Mouse (Mus musculus) MEL (cell line): Measurements from ENCODE around the gene Larp7. TPM values are rescaled to one million over a fixed set of nuclear protein-coding genes. Genes with fewer than 3 reads are reported as not detected.

Source experiments
- DNase-seq: peaks from one replicate; pipeline ENCODE4 v3.0.0; 2011; ENCODE audit warnings: low read depth, low spot score
- H3K27ac ChIP-seq: 2 replicates; pipeline ENCODE4 v1.5.1; 2012; ENCODE audit warnings: low read depth, mild to moderate bottlenecking, control low read depth, low read length, moderate library complexity; ENCODE audit not compliant: control insufficient read depth
- H3K27me3 ChIP-seq, 2 experiments: fragments of 150-350 bp in 1 of 2; sonication (generic) in 1 of 2; 2 replicates each; pipeline ENCODE4 v1.6.1; 2012; ENCODE audit warnings: low read length in 2 of 2, mild to moderate bottlenecking in 2 of 2, improper control_type of control experiment in 1 of 2, moderate library complexity in 1 of 2; ENCODE audit not compliant: insufficient read depth in 2 of 2, control insufficient read depth in 1 of 2
- H3K36me3 ChIP-seq, 2 experiments: 2 replicates each; pipeline ENCODE4 v1.6.1; 2012 to 2014; ENCODE audit warnings: low read length in 2 of 2, improper control_type of control experiment in 1 of 2, inconsistent platforms in 1 of 2, mild to moderate bottlenecking in 1 of 2; ENCODE audit not compliant: insufficient read depth in 2 of 2, control insufficient read depth in 1 of 2
- H3K4me1 ChIP-seq, 2 experiments: fragments of 150-350 bp in 1 of 2; sonication (generic) in 1 of 2; 2 replicates each; pipeline ENCODE4 v1.6.1; 2012; ENCODE audit warnings: low read length in 2 of 2, improper control_type of control experiment in 1 of 2, mild to moderate bottlenecking in 1 of 2; ENCODE audit not compliant: insufficient read depth in 2 of 2, control insufficient read depth in 1 of 2
- H3K4me3 ChIP-seq, 2 experiments: fragments of 150-350 bp in 1 of 2; sonication (generic) in 1 of 2; 2 replicates each; pipeline ENCODE4 v1.5.1; 2012; ENCODE audit warnings: low read depth in 2 of 2, low read length in 2 of 2, mild to moderate bottlenecking in 2 of 2, moderate library complexity in 2 of 2, control low read depth in 1 of 2, improper control_type of control experiment in 1 of 2; ENCODE audit not compliant: control insufficient read depth in 1 of 2, insufficient read depth in 1 of 2
- H3K79me2 ChIP-seq: 2 replicates; pipeline ENCODE4 v1.6.1; 2012; ENCODE audit warnings: mild to moderate bottlenecking, low read length, moderate library complexity; ENCODE audit not compliant: control insufficient read depth, poor library complexity, insufficient read depth
- H3K9ac ChIP-seq: 2 replicates; pipeline ENCODE4 v1.6.1; 2012; ENCODE audit warnings: low read depth, mild to moderate bottlenecking, control low read depth, low read length, moderate library complexity; ENCODE audit not compliant: control insufficient read depth, poor library complexity, severe bottlenecking
- H3K9me3 ChIP-seq: fragments of 150-350 bp; sonication (generic); replicated peaks from 2 replicates; pipeline ENCODE4 v1.6.1; 2012; ENCODE audit warnings: mild to moderate bottlenecking, low read length, improper control_type of control experiment, moderate library complexity; ENCODE audit not compliant: insufficient read depth
- BHLHE40 ChIP-seq: IDR thresholded peaks from 2 replicates; pipeline ENCODE4 v1.6.1; 2012; ENCODE audit warnings: low read depth, mild to moderate bottlenecking, inconsistent platforms, low read length, improper control_type of control experiment, borderline replicate concordance
- CHD1 ChIP-seq: IDR thresholded peaks from 2 replicates; pipeline ENCODE4 v1.6.1; 2012; ENCODE audit warnings: low read depth, mild to moderate bottlenecking, inconsistent platforms, low read length, improper control_type of control experiment
- CHD2 ChIP-seq: IDR thresholded peaks from 2 replicates; pipeline ENCODE4 v1.6.1; 2011; ENCODE audit warnings: low read length, improper control_type of control experiment
- CTCF ChIP-seq, 3 experiments: IDR thresholded peaks in 2 of 3; conservative IDR thresholded peaks in 1 of 3; 2 replicates each; pipeline ENCODE4 v1.5.1; 2011 to 2012; ENCODE audit warnings: low read length in 3 of 3, low read depth in 2 of 3, mild to moderate bottlenecking in 2 of 3, improper control_type of control experiment in 1 of 3, inconsistent platforms in 1 of 3, mixed read lengths in 1 of 3, moderate library complexity in 1 of 3; ENCODE audit not compliant: control insufficient read depth in 1 of 3, insufficient read depth in 1 of 3, poor library complexity in 1 of 3, severe bottlenecking in 1 of 3
- ELF1 ChIP-seq: IDR thresholded peaks from 2 replicates; pipeline ENCODE4 v1.6.1; 2014; ENCODE audit warnings: low read depth, mild to moderate bottlenecking, inconsistent platforms, low read length, improper control_type of control experiment, moderate library complexity
- EP300 ChIP-seq, 2 experiments: IDR thresholded peaks; 2 replicates each; pipeline ENCODE4 v1.6.1; 2011; ENCODE audit warnings: improper control_type of control experiment in 2 of 2, low read length in 2 of 2, low read depth in 1 of 2, mild to moderate bottlenecking in 1 of 2
- ETS1 ChIP-seq: IDR thresholded peaks from 2 replicates; pipeline ENCODE4 v1.6.1; 2012; ENCODE audit warnings: low read depth, mild to moderate bottlenecking, inconsistent platforms, low read length, improper control_type of control experiment, moderate library complexity
- GATA1 ChIP-seq: IDR thresholded peaks from 2 replicates; pipeline ENCODE4 v1.6.1; 2011; ENCODE audit warnings: low read depth, low read length, improper control_type of control experiment
- HCFC1 ChIP-seq: IDR thresholded peaks from 2 replicates; pipeline ENCODE4 v1.6.1; 2012; ENCODE audit warnings: low read depth, mild to moderate bottlenecking, inconsistent platforms, low read length, improper control_type of control experiment, moderate library complexity
- MAX ChIP-seq: IDR thresholded peaks from 2 replicates; pipeline ENCODE4 v1.6.1; 2011; ENCODE audit warnings: low read length, improper control_type of control experiment
- MAZ ChIP-seq: IDR thresholded peaks from 2 replicates; pipeline ENCODE4 v1.6.1; 2012; ENCODE audit warnings: low read depth, mild to moderate bottlenecking, inconsistent platforms, low read length, improper control_type of control experiment
- MXI1 ChIP-seq: IDR thresholded peaks from 2 replicates; pipeline ENCODE4 v1.6.1; 2011; ENCODE audit warnings: mild to moderate bottlenecking, low read depth, low read length, improper control_type of control experiment
- MYC ChIP-seq: IDR thresholded peaks from 2 replicates; pipeline ENCODE4 v1.6.1; 2011; ENCODE audit warnings: low read depth, mild to moderate bottlenecking, low read length, improper control_type of control experiment, moderate library complexity
- POLR2AphosphoS2 ChIP-seq: IDR thresholded peaks from 2 replicates; pipeline ENCODE4 v1.6.1; 2011; ENCODE audit warnings: low read length, improper control_type of control experiment
- RAD21 ChIP-seq: IDR thresholded peaks from 2 replicates; pipeline ENCODE4 v1.6.1; 2011; ENCODE audit warnings: mild to moderate bottlenecking, low read depth, low read length, improper control_type of control experiment
- RCOR1 ChIP-seq: IDR thresholded peaks from 2 replicates; pipeline ENCODE4 v1.6.1; 2012; ENCODE audit warnings: low read depth, mild to moderate bottlenecking, inconsistent platforms, low read length, improper control_type of control experiment
- SIN3A ChIP-seq: IDR thresholded peaks from 2 replicates; pipeline ENCODE4 v1.6.1; 2012; ENCODE audit warnings: low read length, improper control_type of control experiment, inconsistent platforms
- SMC3 ChIP-seq: IDR thresholded peaks from 2 replicates; pipeline ENCODE4 v1.6.1; 2011; ENCODE audit warnings: low read depth, low read length, improper control_type of control experiment
- TBP ChIP-seq: IDR thresholded peaks from 2 replicates; pipeline ENCODE4 v1.8.0; 2011; ENCODE audit warnings: low read depth, low read length, improper control_type of control experiment
- TCF12 ChIP-seq: IDR thresholded peaks from 2 replicates; pipeline ENCODE4 v1.6.1; 2014; ENCODE audit warnings: low read depth, mild to moderate bottlenecking, inconsistent platforms, low read length, improper control_type of control experiment, moderate library complexity
- USF1 ChIP-seq: IDR thresholded peaks from 2 replicates; pipeline ENCODE4 v1.6.1; 2014; ENCODE audit warnings: low read depth, mild to moderate bottlenecking, inconsistent platforms, low read length, improper control_type of control experiment, moderate library complexity
- USF2 ChIP-seq, 2 experiments: IDR thresholded peaks; 2 replicates each; pipeline ENCODE4 v1.6.1; 2011 to 2012; ENCODE audit warnings: improper control_type of control experiment in 2 of 2, low read length in 2 of 2, borderline replicate concordance in 1 of 2, inconsistent platforms in 1 of 2, low read depth in 1 of 2, mild to moderate bottlenecking in 1 of 2; ENCODE audit not compliant: insufficient read depth in 1 of 2
- ZC3H11A ChIP-seq: IDR thresholded peaks from 2 replicates; pipeline ENCODE4 v1.6.1; 2012; ENCODE audit warnings: low read depth, mild to moderate bottlenecking, inconsistent platforms, low read length, improper control_type of control experiment
- ZKSCAN1 ChIP-seq: IDR thresholded peaks from 2 replicates; pipeline ENCODE4 v1.6.1; 2012; ENCODE audit warnings: low read depth, mild to moderate bottlenecking, inconsistent platforms, low read length, improper control_type of control experiment, moderate library complexity
- ZNF384 ChIP-seq: IDR thresholded peaks from 2 replicates; pipeline ENCODE4 v1.6.1; 2012; ENCODE audit warnings: low read depth, mild to moderate bottlenecking, inconsistent platforms, low read length, improper control_type of control experiment
- polyA plus RNA-seq, 2 experiments: library from polyadenylated mRNA; stranded (reverse) in 1 of 2; unstranded in 1 of 2; fragments of >175 nt in 1 of 2; fragments of >200 nt in 1 of 2; gene quantifications; 2 replicates each; pipeline versions ENCODE4 v1.2.1 to v1.2.4; 2012; ENCODE audit warnings: low replicate concordance in 2 of 2, low read depth in 1 of 2; ENCODE audit not compliant: insufficient read length in 2 of 2, insufficient read depth in 1 of 2, missing spikeins in 1 of 2
- total RNA-seq: library from RNA; depleted of rRNA; stranded (reverse); fragments of 300-350 nt; gene quantifications from 2 replicates; pipeline ENCODE4 v1.2.3, GENCODE M21; 2012

The Larp7 gene
- total and polyA plus RNA-seq, 3 experiments = 50.5 to 252 (median 61.3) TPM

DNA sequence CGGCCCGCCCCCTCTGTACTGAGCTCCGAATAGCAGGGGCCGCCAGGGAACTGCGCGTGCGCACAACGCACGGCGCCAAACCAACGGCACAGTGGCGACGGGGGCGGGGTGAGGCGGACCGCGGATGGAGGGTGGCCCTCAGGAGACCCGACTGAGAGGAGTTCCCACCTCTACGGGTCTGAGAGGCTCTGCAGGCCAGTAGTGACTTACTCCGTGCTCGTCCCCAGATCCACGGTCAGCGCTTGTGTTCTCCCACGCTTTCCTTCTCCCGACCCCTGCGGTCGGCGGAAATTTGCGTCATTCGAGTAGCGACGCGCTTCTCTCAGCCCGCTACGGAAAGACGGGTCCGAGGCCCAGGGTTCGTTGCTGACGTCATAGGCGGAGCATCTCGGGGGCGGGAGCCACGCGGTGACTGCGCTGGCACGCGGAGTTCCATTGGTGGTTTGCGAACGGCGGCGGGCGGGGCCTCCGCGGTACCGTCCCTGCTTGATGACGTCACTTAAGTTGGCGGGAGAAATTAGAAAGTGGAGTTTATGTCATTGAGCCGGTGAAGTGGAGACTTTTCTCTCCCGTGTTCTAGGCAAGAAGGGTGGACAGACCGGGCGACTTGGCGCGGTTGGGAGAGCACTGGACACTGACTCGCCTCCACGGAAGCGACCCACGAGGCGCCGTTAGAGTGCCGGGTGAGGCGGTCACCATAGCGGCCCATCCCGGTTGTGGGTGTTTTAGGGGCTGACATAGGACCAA lies at the start of gene Larp7, which contains the start of gene Zgrf1 (continued):
- no peak for TF ChIP-seq BHLHE40
- TF ChIP-seq USF1 = peak; percentile 25; the same call in 1 of the 2 replicates
- TF ChIP-seq MYC = peak; percentile 85
- TF ChIP-seq ETS1 = peak; percentile 40; the same call in 1 of the 2 replicates

DNA sequence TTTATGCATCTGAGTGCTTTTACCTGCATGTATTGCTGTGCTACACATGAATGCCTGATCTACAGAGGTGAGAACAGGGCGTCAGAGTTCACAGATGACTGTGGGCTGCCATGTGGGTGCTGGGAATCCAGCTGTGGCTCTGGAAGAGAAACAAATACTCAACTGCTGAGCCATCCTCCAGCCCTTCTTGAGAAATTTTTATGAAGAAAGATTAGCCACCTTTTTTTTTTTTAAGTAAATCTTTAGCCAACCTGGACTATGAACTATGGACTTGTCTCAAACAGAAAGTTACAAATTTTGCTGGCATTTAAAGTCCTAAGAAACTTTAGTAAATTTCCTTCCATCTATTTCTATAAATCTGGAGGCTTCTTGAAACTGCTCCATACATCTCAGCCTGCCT lies 44.0 kb upstream of the Larp7 start:
- no peak for DNase-seq
- Histone ChIP-seq H3K9ac (no peak overlapping the region), H3K9me3 (no peaks in the 10 kb centered on the region), H3K4me3 (no peak overlapping the region), H3K36me3 (peaks cover 0 to 27% of the 10 kb centered on the region in 2 experiments), H3K79me2 (no peaks in the 10 kb centered on the region)
- no peak for TF ChIP-seq BHLHE40
- TF ChIP-seq SMC3 = no peak
- no peak for TF ChIP-seq RAD21
- TF ChIP-seq GATA1 = no peak
- TF ChIP-seq MAX = no peak
- TF ChIP-seq USF2 (IDR thresholded peaks at IDR 0.05; ENCODE audit: borderline replicate concordance in 1 of 2, insufficient read depth in 1 of 2, low read depth in 1 of 2, low read length in 2 of 2) = no peak
- TF ChIP-seq, all 39 proteins: peak for 0
- Histone ChIP-seq H3K27me3 (no peaks in the 10 kb centered on the region), H3K4me1 (peaks cover 0 to 10% of the 10 kb centered on the region in 2 experiments; a peak in 1 of 4 replicates), H3K27ac (no peak overlapping the region)

DNA sequence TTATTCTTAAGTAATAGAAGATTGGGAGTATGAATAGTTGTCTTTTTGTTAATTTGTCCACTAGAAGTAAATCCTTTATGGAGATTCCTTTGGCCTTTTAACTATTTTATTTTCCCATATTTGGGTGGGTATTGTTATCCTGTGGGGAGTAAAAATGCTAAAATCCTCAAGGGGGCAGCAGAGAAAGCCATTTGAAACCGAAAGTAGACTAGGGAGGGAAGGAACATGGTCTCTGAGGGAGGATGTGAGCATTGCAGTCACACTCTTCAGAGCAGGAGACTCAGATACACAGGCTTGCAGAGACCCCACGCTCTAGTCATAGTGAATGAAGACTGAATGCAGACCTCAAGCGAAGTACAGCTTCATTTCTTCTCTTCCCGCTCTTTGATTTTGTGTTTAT lies 19.4 kb upstream of the Larp7 start:
- peak overlapping the region; percentile 55 for H3K9ac ChIP-seq
- H3K27me3 ChIP-seq = no peaks in the 10 kb centered on the region
- H3K27ac ChIP-seq = peak overlapping the region; percentile 28; the same call in 1 of the 2 replicates
- DNase-seq = peak; percentile 85
- H3K4me1 ChIP-seq = peaks cover 0 to 5% of the 10 kb centered on the region in 2 experiments; a peak in 2 of 4 replicates
- peaks cover 0 to 25% of the 10 kb centered on the region in 2 experiments; a peak in 3 of 4 replicates for H3K36me3 ChIP-seq
- H3K4me3 ChIP-seq = peak overlapping the region; percentile 44 to 59
- H3K79me2 ChIP-seq = no peaks in the 10 kb centered on the region
- H3K9me3 ChIP-seq = no peaks in the 10 kb centered on the region
- TF ChIP-seq RCOR1 (peak; percentile 10; the same call in 1 of the 2 replicates), ZKSCAN1 (no peak), BHLHE40 (peak; percentile 46; the same call in 1 of the 2 replicates), CHD1 (no peak), POLR2AphosphoS2 (no peak), HCFC1 (peak; percentile 50; the same call in 1 of the 2 replicates), RAD21 (peak; percentile 53), MAZ (0 out of 2 replicates have a peak, but pooled peaks have one; percentile 58), TBP (no peak), CHD2 (no peak), ETS1 (0 out of 2 replicates have a peak, but pooled peaks have one; percentile 26), USF1 (no peak), CTCF (IDR thresholded peaks at IDR 0.05 in 2 of 3, conservative IDR thresholded peaks at IDR 0.05 in 1 of 3; ENCODE audit: control insufficient read depth in 1 of 3, insufficient read depth in 1 of 3, low read depth in 2 of 3, low read length in 3 of 3, poor library complexity in 1 of 3, severe bottlenecking in 1 of 3) (peak in 2 of 3 experiments; percentile 72 to 79; a peak in 4 of 6 replicates), ELF1 (0 out of 2 replicates have a peak, but pooled peaks have one; percentile 7), MYC (0 out of 2 replicates have a peak, but pooled peaks have one; percentile 29), EP300 (IDR thresholded peaks at IDR 0.05; ENCODE audit: low read depth in 1 of 2, low read length in 2 of 2) (no peak), SMC3 (peak; percentile 57), ZC3H11A (peak; percentile 43), SIN3A (peak; percentile 54; the same call in 1 of the 2 replicates), MXI1 (peak; percentile 52; the same call in 1 of the 2 replicates), MAX (no peak), TCF12 (no peak), ZNF384 (no peak)
